Mouse (Mus musculus) layer of hippocampus, adult 9-11 months (tissue): Measurements from ENCODE around the gene Brwd1.
A peak's percentile ranks its signal among the peaks of the same experiment; 100 is the strongest.
"Not testable (repeated sequence)": the region's sequence is repeated elsewhere in the genome, so short reads cannot be mapped to it uniquely, and the experiment has no call there.

Experiments
- DNase-seq: peaks from one replicate; pipeline ENCODE4 v3.0.0; 2022

The Brwd1 gene

GRCm38 (mm10) chr16:96080524-96080923, 1.8 kb downstream of the Brwd1 start:
- DNase-seq = no peak

- no peak for DNase-seq
Observed at GRCm38 (mm10) chr16:96068364-96068763, 14.0 kb downstream of the Brwd1 start.

- DNase-seq = no peak
Observed at GRCm38 (mm10) chr16:96066174-96066573, 16.2 kb downstream of the Brwd1 start.

GRCm38 (mm10) chr16:96064649-96065048, 17.7 kb downstream of the Brwd1 start:
- DNase-seq = no peak

- DNase-seq = no peak
Observed at GRCm38 (mm10) chr16:96044096-96044495, 38.2 kb downstream of the Brwd1 start.

GRCm38 (mm10) chr16:96040691-96041090, 41.6 kb downstream of the Brwd1 start:
- no peak for DNase-seq

- DNase-seq = peak; percentile 23
Observed at GRCm38 (mm10) chr16:96039538-96039937, 42.8 kb downstream of the Brwd1 start.

GRCm38 (mm10) chr16:96034473-96034872, 47.9 kb downstream of the Brwd1 start:
- DNase-seq = peak; percentile 19

- DNase-seq = no peak
Observed at GRCm38 (mm10) chr16:96032368-96033043, 49.8 kb downstream of the Brwd1 start.

- DNase-seq = no peak
Observed at GRCm38 (mm10) chr16:96030476-96031102, 51.7 kb downstream of the Brwd1 start.

- no peak for DNase-seq
Observed at GRCm38 (mm10) chr16:96026256-96026655, 56.1 kb downstream of the Brwd1 start.

- no peak for DNase-seq
Observed at GRCm38 (mm10) chr16:96025244-96025643, 57.1 kb downstream of the Brwd1 start.

- DNase-seq = no peak
Observed at GRCm38 (mm10) chr16:96021045-96021444, 61.3 kb downstream of the Brwd1 start.

GRCm38 (mm10) chr16:96009124-96009523, 73.2 kb downstream of the Brwd1 start:
- not testable (repeated sequence) for DNase-seq

- DNase-seq = not testable (repeated sequence)
Observed at GRCm38 (mm10) chr16:96004278-96004677, 78.0 kb downstream of the Brwd1 start.

GRCm38 (mm10) chr16:95999291-95999690, 83.0 kb downstream of the Brwd1 start:
- DNase-seq = no peak

GRCm38 (mm10) chr16:95996156-95996555, 86.2 kb downstream of the Brwd1 start:
- no peak for DNase-seq

- peak; percentile 63 for DNase-seq
Observed at GRCm38 (mm10) chr16:95994576-95994975, 87.8 kb downstream of the Brwd1 start.

- DNase-seq = no peak
Observed at GRCm38 (mm10) chr16:95992596-95992995, 89.7 kb downstream of the Brwd1 start.

GRCm38 (mm10) chr16:95991122-95991900, 91.0 kb downstream of the Brwd1 start:
- no peak for DNase-seq

GRCm38 (mm10) chr16:95990462-95991121, 91.7 kb downstream of the Brwd1 start, which contains the start of gene Psmg1:
Psmg1 (minus strand) TSS chr16:95990960.
- DNase-seq = peak; percentile 96

- no peak for DNase-seq
Observed at GRCm38 (mm10) chr16:95984911-95985310, 97.4 kb downstream of the Brwd1 start.

GRCm38 (mm10) chr16:95983601-95984000, 98.7 kb downstream of the Brwd1 start:
- DNase-seq = no peak
